Mouse (Mus musculus): ENCODE results near the gene Dram1. TPM values are rescaled to one million over a fixed set of nuclear protein-coding genes. Genes with fewer than 3 reads are reported as not detected.

Gene Dram1
- polyA plus RNA-seq, 1 experiment from 2014 or later = 1.9 TPM

- H3K4me3 ChIP-seq (replicated peaks) = no peak overlapping the region
- ATAC-seq (replicated peaks; ENCODE audit: low FRiP score) = no peak
- H3K27me3 ChIP-seq = no peaks in the 10 kb centered on the region
- H3K4me2 ChIP-seq = no peak overlapping the region
- H3K27ac ChIP-seq = no peak overlapping the region
- H3K4me1 ChIP-seq = no peaks in the 10 kb centered on the region
- 60% methylated on average over 6 of the region's 6 CpGs for WGBS
- H3K36me3 ChIP-seq = peaks cover 12% of the 10 kb centered on the region; the same call in 1 of the 2 replicates
- no peak overlapping the region for H3K9ac ChIP-seq
- H3K9me3 ChIP-seq (replicated peaks) = no peaks in the 10 kb centered on the region
These were observed 25.3 kb upstream of the Dram1 start for GRCm38 (mm10) chr10:88404220-88404619.

- 88% methylated on average over 4 of the region's 4 CpGs for WGBS
These were observed 24.1 kb upstream of the Dram1 start for GRCm38 (mm10) chr10:88403021-88403420.

GRCm38 (mm10) chr10:88399271-88399670 is 20.4 kb upstream of the Dram1 start:
- H3K4me3 ChIP-seq (replicated peaks) = no peak overlapping the region
- H3K27ac ChIP-seq = no peak overlapping the region
- no peak for ATAC-seq (replicated peaks; ENCODE audit: low FRiP score)
- WGBS = 89% methylated on average over 5 of the region's 5 CpGs
- H3K9ac ChIP-seq = no peak overlapping the region
- H3K4me1 ChIP-seq = no peaks in the 10 kb centered on the region
- H3K9me3 ChIP-seq (replicated peaks) = no peaks in the 10 kb centered on the region
- no peak overlapping the region for H3K4me2 ChIP-seq
- H3K36me3 ChIP-seq = peaks cover 6% of the 10 kb centered on the region; the same call in 1 of the 2 replicates
- no peaks in the 10 kb centered on the region for H3K27me3 ChIP-seq

More at GRCm38 (mm10) chr10:88403021-88403420, 24.1 kb upstream of the Dram1 start:
- H3K4me2 ChIP-seq = no peak overlapping the region
- H3K27me3 ChIP-seq = no peaks in the 10 kb centered on the region
- no peak overlapping the region for H3K9ac ChIP-seq
- no peak for ATAC-seq (replicated peaks; ENCODE audit: low FRiP score)
- no peaks in the 10 kb centered on the region for H3K4me1 ChIP-seq
- no peaks in the 10 kb centered on the region for H3K9me3 ChIP-seq (replicated peaks)
- peaks cover 12% of the 10 kb centered on the region; the same call in 1 of the 2 replicates for H3K36me3 ChIP-seq
- no peak overlapping the region for H3K27ac ChIP-seq
- H3K4me3 ChIP-seq (replicated peaks) = no peak overlapping the region

- ATAC-seq (replicated peaks; ENCODE audit: low FRiP score) = no peak
- Histone ChIP-seq H3K27ac (no peak overlapping the region), H3K4me1 (no peaks in the 10 kb centered on the region), H3K9ac (no peak overlapping the region), H3K9me3 (replicated peaks) (no peaks in the 10 kb centered on the region), H3K27me3 (no peaks in the 10 kb centered on the region), H3K36me3 (peaks cover 6% of the 10 kb centered on the region; the same call in 1 of the 2 replicates), H3K4me2 (no peak overlapping the region), H3K4me3 (replicated peaks) (no peak overlapping the region)
- 79% methylated on average over 6 of the region's 6 CpGs for WGBS
These were observed 19.9 kb upstream of the Dram1 start for GRCm38 (mm10) chr10:88398668-88399243.

- 0 out of 2 replicates have a peak, but pooled peaks cover 3% of the 10 kb centered on the region for H3K36me3 ChIP-seq
- no peak overlapping the region for H3K4me3 ChIP-seq (replicated peaks)
- no peaks in the 10 kb centered on the region for H3K27me3 ChIP-seq
- peaks cover 18% of the 10 kb centered on the region for H3K4me1 ChIP-seq
- H3K27ac ChIP-seq = no peak overlapping the region
- no peak overlapping the region for H3K4me2 ChIP-seq
- ATAC-seq (replicated peaks; ENCODE audit: low FRiP score) = no peak
- H3K9ac ChIP-seq = no peak overlapping the region
- WGBS = 86% methylated on average over 9 of the region's 9 CpGs
- no peaks in the 10 kb centered on the region for H3K9me3 ChIP-seq (replicated peaks)
These were observed 13.4 kb upstream of the Dram1 start for GRCm38 (mm10) chr10:88392181-88392847.

GRCm38 (mm10) chr10:88391495-88391894 is 12.6 kb upstream of the Dram1 start:
- Histone ChIP-seq H3K9ac (no peak overlapping the region), H3K4me1 (peaks cover 18% of the 10 kb centered on the region), H3K36me3 (0 out of 2 replicates have a peak, but pooled peaks cover 3% of the 10 kb centered on the region), H3K4me3 (replicated peaks) (no peak overlapping the region), H3K9me3 (replicated peaks) (no peaks in the 10 kb centered on the region), H3K27me3 (no peaks in the 10 kb centered on the region), H3K27ac (no peak overlapping the region), H3K4me2 (no peak overlapping the region)
- ATAC-seq (replicated peaks; ENCODE audit: low FRiP score) = no peak
- WGBS = 93% methylated on average over 9 of the region's 9 CpGs

GRCm38 (mm10) chr10:88390096-88390790 is 11.4 kb upstream of the Dram1 start:
- H3K27ac ChIP-seq = peak overlapping the region; percentile 50
- H3K9me3 ChIP-seq (replicated peaks) = no peaks in the 10 kb centered on the region
- no peak overlapping the region; the same call in 1 of the 2 replicates for H3K4me2 ChIP-seq
- no peak overlapping the region for H3K4me3 ChIP-seq (replicated peaks)
- 42% methylated on average over 10 of the region's 10 CpGs for WGBS
- H3K9ac ChIP-seq = no peak overlapping the region
- peaks cover 26% of the 10 kb centered on the region for H3K4me1 ChIP-seq
- H3K36me3 ChIP-seq = 0 out of 2 replicates have a peak, but pooled peaks cover 3% of the 10 kb centered on the region
- H3K27me3 ChIP-seq = no peaks in the 10 kb centered on the region
- ATAC-seq (replicated peaks; ENCODE audit: low FRiP score) = no peak

GRCm38 (mm10) chr10:88389576-88389975 is 10.7 kb upstream of the Dram1 start:
- H3K27me3 ChIP-seq = no peaks in the 10 kb centered on the region
- ATAC-seq (replicated peaks; ENCODE audit: low FRiP score) = peak; percentile 31; the same call in 1 of the 2 replicates
- H3K9ac ChIP-seq = no peak overlapping the region
- 0 out of 2 replicates have a peak, but pooled peaks cover 3% of the 10 kb centered on the region for H3K36me3 ChIP-seq
- no peaks in the 10 kb centered on the region for H3K9me3 ChIP-seq (replicated peaks)
- WGBS = 32% methylated on average over 4 of the region's 4 CpGs
- H3K4me3 ChIP-seq (replicated peaks) = no peak overlapping the region
- peak overlapping the region; percentile 50 for H3K27ac ChIP-seq
- no peak overlapping the region; the same call in 1 of the 2 replicates for H3K4me2 ChIP-seq
- H3K4me1 ChIP-seq = peaks cover 29% of the 10 kb centered on the region

- Histone ChIP-seq H3K4me1 (peaks cover 51% of the 10 kb centered on the region), H3K9me3 (replicated peaks) (no peaks in the 10 kb centered on the region), H3K9ac (no peak overlapping the region), H3K4me3 (replicated peaks) (no peak overlapping the region), H3K4me2 (no peak overlapping the region), H3K27ac (peak overlapping the region; percentile 64), H3K27me3 (no peaks in the 10 kb centered on the region), H3K36me3 (no peaks in the 10 kb centered on the region)
- 70% methylated on average over 6 of the region's 6 CpGs for WGBS
- ATAC-seq (replicated peaks; ENCODE audit: low FRiP score) = peak; percentile 54; the same call in 1 of the 2 replicates
These were observed 7.4 kb upstream of the Dram1 start for GRCm38 (mm10) chr10:88386251-88386650.

GRCm38 (mm10) chr10:88385758-88386157 is 6.9 kb upstream of the Dram1 start:
- Histone ChIP-seq H3K27me3 (no peaks in the 10 kb centered on the region), H3K36me3 (no peaks in the 10 kb centered on the region), H3K9me3 (replicated peaks) (no peaks in the 10 kb centered on the region), H3K27ac (peak overlapping the region; percentile 64), H3K4me2 (no peak overlapping the region), H3K4me3 (replicated peaks) (no peak overlapping the region), H3K9ac (no peak overlapping the region), H3K4me1 (peaks cover 56% of the 10 kb centered on the region)
- 0 out of 2 replicates have a peak, but pooled peaks have one; percentile 2 for ATAC-seq (replicated peaks; ENCODE audit: low FRiP score)
- WGBS = 81% methylated on average over 6 of the region's 6 CpGs

GRCm38 (mm10) chr10:88385290-88385689 is 6.4 kb upstream of the Dram1 start:
- no peaks in the 10 kb centered on the region for H3K27me3 ChIP-seq
- H3K9me3 ChIP-seq (replicated peaks) = no peaks in the 10 kb centered on the region
- ATAC-seq (replicated peaks; ENCODE audit: low FRiP score) = no peak
- H3K4me2 ChIP-seq = no peak overlapping the region
- H3K4me3 ChIP-seq (replicated peaks) = no peak overlapping the region
- H3K27ac ChIP-seq = no peak overlapping the region; the same call in 1 of the 2 replicates
- WGBS = 78% methylated on average over 11 of the region's 11 CpGs
- peaks cover 54% of the 10 kb centered on the region for H3K4me1 ChIP-seq
- no peak overlapping the region for H3K9ac ChIP-seq
- no peaks in the 10 kb centered on the region for H3K36me3 ChIP-seq

GRCm38 (mm10) chr10:88384081-88384480 is 5.2 kb upstream of the Dram1 start:
- Histone ChIP-seq H3K4me2 (no peak overlapping the region), H3K27ac (no peak overlapping the region), H3K4me3 (replicated peaks) (no peak overlapping the region), H3K4me1 (peaks cover 46% of the 10 kb centered on the region), H3K27me3 (no peaks in the 10 kb centered on the region), H3K36me3 (no peaks in the 10 kb centered on the region), H3K9ac (no peak overlapping the region), H3K9me3 (replicated peaks) (no peaks in the 10 kb centered on the region)
- 31% methylated on average over 5 of the region's 5 CpGs for WGBS
- no peak for ATAC-seq (replicated peaks; ENCODE audit: low FRiP score)
